Mouse (Mus musculus) monocyte, adult 59 days (primary cell): ENCODE measurements around the gene Zfp740. TPM values are rescaled to one million over a fixed set of nuclear protein-coding genes. Genes with fewer than 3 reads are reported as not detected.

ENCODE experiments used
- total RNA-seq, 2 experiments: library from RNA; stranded (reverse); gene quantifications; one replicate each; pipeline ENCODE4 v1.2.4; 2023

Gene Zfp740
- total RNA-seq = 10 to 100 TPM; 81.6 to 82.5 TPM

DNA sequence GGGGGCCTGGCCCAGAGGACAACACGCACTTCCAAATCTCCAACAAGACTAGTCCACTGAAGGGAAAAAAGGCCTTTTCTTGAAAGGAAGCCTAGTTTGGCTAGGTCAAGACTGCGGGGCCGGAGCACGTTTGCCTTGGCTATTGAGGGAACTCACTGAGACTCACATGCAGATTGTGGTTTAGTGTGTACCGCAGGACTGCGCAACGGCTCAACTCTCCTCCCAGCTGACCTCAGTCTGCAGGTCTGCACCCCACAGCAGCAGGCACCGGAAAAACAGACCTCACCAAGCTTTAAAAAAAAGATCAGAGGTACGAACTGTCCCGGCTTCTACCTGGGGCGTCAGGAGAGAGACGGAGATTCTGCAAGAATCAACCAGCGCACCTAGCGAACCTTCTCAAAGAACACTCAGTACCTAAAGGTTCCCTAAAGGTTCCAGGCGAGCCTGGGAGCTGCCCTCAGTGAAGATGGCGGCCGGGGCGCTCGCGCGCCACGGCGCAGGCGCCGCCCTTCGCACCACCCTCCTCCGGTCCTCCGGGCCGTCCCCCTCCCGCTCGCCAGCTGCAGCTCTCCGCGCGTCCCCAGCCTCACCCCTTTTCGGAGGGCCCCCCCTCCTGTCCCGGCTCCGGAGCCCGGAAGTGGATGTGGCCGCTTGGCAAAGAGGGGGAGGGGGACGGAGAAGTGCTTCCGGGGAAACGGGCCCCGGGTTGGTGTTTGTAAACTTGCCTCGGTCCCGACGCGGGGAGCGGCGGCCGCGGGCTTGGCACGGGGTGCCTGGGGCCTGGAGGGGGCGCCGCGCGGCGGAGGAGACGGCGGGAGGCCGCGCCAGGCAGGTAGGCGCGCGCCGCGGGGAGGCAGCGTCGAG, at the start of gene Zfp740:
Gene Zfp740, plus strand, starts transcription at position 279 of the 864 bp plus-strand sequence.

GRCm38 (mm10) chr15:102204674-102205505, 1.8 kb downstream of the Zfp740 start, which contains the start of gene Csad:
Gene Csad, minus strand, starts transcription at chr15:102204724.

DNA sequence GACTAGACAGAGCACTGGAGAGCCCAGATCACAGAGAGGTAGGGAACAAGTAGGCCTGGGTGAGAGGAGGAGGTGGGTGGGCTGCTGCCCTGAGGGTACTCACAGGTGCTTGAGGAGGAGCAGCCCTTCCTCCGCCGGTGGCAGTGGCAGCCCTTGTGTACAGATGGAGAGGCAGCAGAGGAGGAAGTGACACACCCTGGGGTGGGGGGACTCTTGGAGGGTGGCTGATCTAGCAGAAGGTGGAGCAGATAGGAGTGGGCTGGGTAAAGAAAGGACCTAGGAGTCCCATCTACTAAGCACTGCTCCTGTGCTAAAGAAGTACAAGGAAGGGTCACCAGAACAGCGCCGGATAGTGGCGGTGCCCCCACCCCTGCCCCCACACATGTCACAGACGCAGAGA, 28.7 kb downstream of the Zfp740 start, which contains the start of gene Itgb7:
Gene Itgb7, minus strand, starts transcription at position 197 of the 400 bp plus-strand sequence.

DNA sequence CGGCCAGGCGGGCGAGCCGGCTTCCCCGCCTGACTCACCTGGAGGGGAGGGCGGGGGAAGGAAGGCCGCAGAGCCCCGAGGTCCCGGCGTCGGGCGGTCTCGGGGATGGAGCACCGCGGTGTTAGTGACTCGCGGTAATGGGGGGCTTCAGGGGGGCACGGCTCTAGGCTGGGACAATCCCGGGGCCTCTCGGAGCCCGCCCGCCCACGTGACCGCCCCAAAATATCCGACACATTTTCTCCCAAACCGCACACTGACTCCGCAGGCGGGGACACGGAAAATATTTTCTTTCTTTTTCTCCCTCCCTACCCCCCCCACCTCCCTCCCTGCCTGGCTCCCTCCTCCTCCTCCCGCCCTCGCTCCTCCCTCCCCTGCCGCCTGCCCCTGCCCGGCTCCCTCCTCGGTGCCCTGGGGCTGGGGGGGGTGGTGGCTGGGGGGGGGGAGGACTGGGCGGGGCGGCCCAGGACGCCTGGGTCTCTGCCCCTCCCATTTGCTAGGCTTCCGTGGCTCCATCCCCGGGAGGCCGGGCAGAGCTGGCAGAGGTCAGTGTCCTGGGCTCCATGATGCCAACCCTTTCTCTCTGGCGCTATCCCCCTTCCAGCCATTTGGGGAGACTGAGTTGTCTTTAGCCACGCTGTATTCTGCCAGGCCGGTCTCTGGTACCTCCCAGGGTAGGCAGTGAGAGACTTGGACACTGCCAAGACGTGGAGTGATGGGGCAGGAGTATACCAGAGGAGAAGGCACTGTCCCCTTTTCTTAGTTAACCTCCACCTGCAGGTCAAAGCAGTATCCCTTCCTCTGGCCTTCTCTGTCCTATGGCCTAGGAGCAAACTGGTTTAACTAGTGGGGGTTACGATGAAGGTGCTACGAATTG, 54.4 kb downstream of the Zfp740 start, which contains the start of gene Rarg:
Gene Rarg, minus strand, starts transcription at position 316 of the 874 bp plus-strand sequence.

Other genes with a start within 250 kb of the Zfp740 start
- gene Krt78, start 249.0 kb upstream of the Zfp740 start, total RNA-seq = not detected
- under 1 TPM in 1 of 2 experiments, not detected in 1; 0.36 TPM for gene Krt8, start 198.8 kb upstream of the Zfp740 start, total RNA-seq
- gene Krt18, start 175.1 kb upstream of the Zfp740 start, total RNA-seq = not detected
- gene Eif4b, start 129.5 kb upstream of the Zfp740 start, total RNA-seq = 100 to 1,000 TPM; 224 to 241 TPM
- 1 to 10 TPM in 1 of 2 experiments, under 1 TPM in 1; 0.82 to 1.5 TPM for gene Tns2, start 102.8 kb upstream of the Zfp740 start, total RNA-seq
- 10 to 100 TPM; 23.5 to 24.4 TPM for gene Spryd3, start 67.0 kb upstream of the Zfp740 start, total RNA-seq
- 1 to 10 TPM; 1.3 to 2.7 TPM for gene Igfbp6, start 58.9 kb upstream of the Zfp740 start, total RNA-seq
- 1 to 10 TPM in 1 of 2 experiments, under 1 TPM in 1; 0.70 to 1.4 TPM for gene Soat2, start 52.7 kb upstream of the Zfp740 start, total RNA-seq
- gene Csad, start 1.5 kb downstream of the Zfp740 start, total RNA-seq = 10 to 100 TPM; 23.0 to 29.3 TPM
- 100 to 1,000 TPM; 452 to 480 TPM for gene Itgb7, start 28.7 kb downstream of the Zfp740 start, total RNA-seq
- gene Rarg, start 54.3 kb downstream of the Zfp740 start, total RNA-seq = 10 to 100 TPM; 92.1 to 98.7 TPM
- not detected for gene Gm9918, start 67.3 kb downstream of the Zfp740 start, total RNA-seq
- gene Mfsd5, start 76.2 kb downstream of the Zfp740 start, total RNA-seq = 10 to 100 TPM; 61.9 to 62.3 TPM
- gene Espl1, start 93.0 kb downstream of the Zfp740 start, total RNA-seq = 1 to 10 TPM; 6.8 to 7.2 TPM
- 100 to 1,000 TPM; 450 to 458 TPM for gene Pfdn5, start 122.9 kb downstream of the Zfp740 start, total RNA-seq
- gene Myg1, start 128.5 kb downstream of the Zfp740 start, total RNA-seq = 10 to 100 TPM; 30.1 to 40.6 TPM
- gene Aaas, start 147.5 kb downstream of the Zfp740 start, total RNA-seq = 10 to 100 TPM; 24.3 to 28.5 TPM
- not detected for gene Sp7, start 163.9 kb downstream of the Zfp740 start, total RNA-seq
- 100 to 1,000 TPM; 147 to 181 TPM for gene Sp1, start 202.9 kb downstream of the Zfp740 start, total RNA-seq
- not detected for gene Amhr2, start 242.1 kb downstream of the Zfp740 start, total RNA-seq